Mouse (Mus musculus): ENCODE measurements around the gene Nhlrc3.

- no peak for TF ChIP-seq POLR2A (IDR thresholded peaks at IDR 0.05; ENCODE audit: low read depth, low read length)
- TF ChIP-seq CTCF (conservative IDR thresholded peaks at IDR 0.05; ENCODE audit: insufficient read depth, insufficient read length, low read depth, low read length): no peak
Measured at GRCm38 (mm10) chr3:53422691-53423090, 40.4 kb downstream of the Nhlrc3 start.

Data from kidney, adult 2 months (tissue).